Mouse (Mus musculus) spleen, postnatal 10 days (tissue): ENCODE measurements at regions not wholly inside any gene's neighbourhood (a gene's known extent, or its start where the extent isn't known, plus 50 kb on each side); places are given as distances from the start of the nearest gene placed in this dataset.

Experiments used
- DNase-seq, 2 experiments: peaks; one replicate each; pipeline ENCODE4 v3.0.0; 2021 to 2022; ENCODE audit warnings: low spot score in 2 of 2

GRCm38 (mm10) chr17:47177671-47178246, 167.4 kb upstream of the Ubr2 start:
- DNase-seq, result no peak

DNA sequence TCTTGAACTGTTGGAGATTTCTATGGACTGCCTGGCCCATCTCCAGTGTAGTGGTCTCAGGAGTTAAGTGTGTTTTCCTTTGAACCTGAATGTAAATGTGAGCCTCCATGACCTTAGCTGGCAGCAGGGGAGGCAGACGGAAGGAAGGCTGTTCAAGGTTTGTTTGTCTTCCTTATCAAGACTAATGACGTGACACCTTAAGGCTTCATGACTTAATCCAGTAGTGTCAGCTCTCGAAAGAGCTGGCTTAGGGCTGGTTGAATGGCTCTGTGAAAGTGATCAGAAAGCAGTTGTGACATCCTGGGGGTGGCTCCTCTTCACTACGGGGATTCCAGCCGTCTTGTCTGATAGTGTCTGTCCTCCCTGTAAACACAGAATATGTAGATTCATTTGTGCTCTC, 166.0 kb upstream of the Ubr2 start:
- no peak for DNase-seq

GRCm38 (mm10) chr17:47174748-47175215, 164.4 kb upstream of the Ubr2 start:
- DNase-seq, result peak in 1 of 2 experiments; percentile 53

- no peak for DNase-seq
Measured at GRCm38 (mm10) chr17:47171801-47172200, 161.4 kb upstream of the Ubr2 start.

DNA sequence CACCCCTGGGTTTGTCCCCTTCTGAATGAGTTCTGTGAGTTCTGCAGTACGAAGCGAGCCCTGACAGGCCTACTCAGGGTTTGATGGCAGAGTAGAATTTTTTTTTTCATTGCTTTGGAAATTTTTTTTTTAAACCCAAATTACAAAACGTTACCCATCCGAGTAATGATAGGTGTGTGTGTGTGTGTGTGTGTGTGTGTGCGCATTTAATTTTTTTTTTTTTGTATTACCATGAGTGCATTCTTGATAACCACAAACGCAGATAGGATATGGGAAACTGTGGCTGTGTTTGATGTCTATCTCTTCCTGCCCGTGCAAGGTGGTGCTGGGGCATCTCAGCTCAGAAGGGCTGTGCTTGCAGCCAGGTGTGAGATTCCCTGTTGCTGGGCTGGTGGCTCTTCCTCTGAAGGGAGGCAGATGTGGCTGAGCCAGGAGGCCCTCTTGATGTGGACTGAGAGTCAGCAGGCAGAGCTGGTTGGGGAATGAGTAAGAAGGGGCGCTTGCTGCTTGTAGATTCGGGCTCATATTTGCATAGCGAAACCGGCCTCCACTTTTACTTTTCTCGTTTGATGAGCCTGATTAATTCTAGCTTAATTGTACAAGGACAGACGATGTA, 160.7 kb upstream of the Ubr2 start:
- no peak for DNase-seq

DNA sequence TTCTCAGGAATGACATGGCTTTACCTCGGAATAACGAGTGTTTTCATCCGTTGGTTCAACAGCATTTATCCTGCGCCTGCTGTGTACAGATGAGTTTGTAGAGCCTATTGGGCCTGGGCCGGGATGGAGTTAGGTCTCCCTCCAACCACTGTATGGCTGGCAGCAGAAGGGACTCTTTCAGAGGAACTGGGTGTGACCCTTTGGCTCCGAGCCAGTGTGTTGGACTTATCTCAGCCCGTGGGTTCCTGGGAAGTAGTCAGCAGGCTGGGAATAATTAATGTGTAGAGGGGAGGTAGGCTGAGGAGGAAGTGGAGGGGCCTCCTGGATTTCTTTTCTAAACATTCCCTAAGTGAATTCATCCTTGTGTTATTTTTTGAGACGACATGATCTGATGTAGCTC, 157.7 kb upstream of the Ubr2 start:
- DNase-seq, result no peak

GRCm38 (mm10) chr17:47163677-47164340, 153.5 kb upstream of the Ubr2 start:
- no peak for DNase-seq

GRCm38 (mm10) chr17:47162459-47162858, 152.1 kb upstream of the Ubr2 start:
- DNase-seq, result no peak

GRCm38 (mm10) chr17:47156237-47156636, 145.9 kb upstream of the Ubr2 start:
- DNase-seq, result no peak

GRCm38 (mm10) chr17:47151557-47152278, 141.4 kb upstream of the Ubr2 start:
- no peak for DNase-seq

- no peak for DNase-seq
Measured at GRCm38 (mm10) chr17:47151193-47151556, 140.8 kb upstream of the Ubr2 start.

GRCm38 (mm10) chr17:47150636-47151035, 140.3 kb upstream of the Ubr2 start:
- no peak for DNase-seq

- DNase-seq, result no peak
Measured at GRCm38 (mm10) chr17:47149662-47150061, 139.3 kb upstream of the Ubr2 start.

DNA sequence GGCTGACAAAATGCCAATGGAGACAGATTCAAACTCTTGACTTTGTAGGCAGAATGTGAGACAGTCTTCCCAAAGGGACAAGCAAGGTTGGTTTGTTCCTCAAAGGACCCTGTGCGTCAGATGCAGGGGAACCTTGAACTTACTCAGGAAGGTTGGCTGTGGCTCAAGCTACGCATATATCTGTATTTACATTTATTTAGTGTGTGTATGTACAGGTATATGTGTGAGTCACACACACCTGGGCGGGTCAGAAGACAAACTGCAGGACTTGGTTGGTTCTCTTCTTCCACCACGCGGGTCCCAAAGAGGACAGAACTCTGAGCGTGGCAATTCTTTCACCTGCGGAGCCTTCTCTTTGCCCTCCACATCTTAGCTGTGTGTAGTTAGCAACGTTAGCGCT, 138.8 kb upstream of the Ubr2 start:
- DNase-seq, result no peak

DNA sequence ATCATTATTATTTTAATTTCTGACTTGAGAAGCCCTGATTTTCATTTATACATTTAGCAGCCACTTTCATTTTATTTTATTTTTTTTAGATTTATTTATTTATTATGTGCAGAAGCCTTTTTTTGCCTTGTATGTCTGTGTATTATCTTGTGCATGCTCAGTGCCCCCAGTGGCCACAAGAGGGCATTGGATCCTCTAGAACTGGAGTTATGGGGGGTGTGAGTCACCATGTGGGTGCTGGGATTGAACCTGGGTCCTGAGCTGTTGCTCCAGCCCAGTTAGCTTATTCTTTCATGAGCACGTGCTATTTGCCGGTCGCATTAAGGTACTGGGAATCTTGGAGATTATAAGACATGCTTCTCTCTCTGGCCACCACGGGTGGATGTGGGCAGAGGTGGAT, 136.3 kb upstream of the Ubr2 start:
- peak in 1 of 2 experiments; percentile 31 for DNase-seq

- no peak for DNase-seq
Measured at GRCm38 (mm10) chr17:47145590-47145989, 135.2 kb upstream of the Ubr2 start.

DNA sequence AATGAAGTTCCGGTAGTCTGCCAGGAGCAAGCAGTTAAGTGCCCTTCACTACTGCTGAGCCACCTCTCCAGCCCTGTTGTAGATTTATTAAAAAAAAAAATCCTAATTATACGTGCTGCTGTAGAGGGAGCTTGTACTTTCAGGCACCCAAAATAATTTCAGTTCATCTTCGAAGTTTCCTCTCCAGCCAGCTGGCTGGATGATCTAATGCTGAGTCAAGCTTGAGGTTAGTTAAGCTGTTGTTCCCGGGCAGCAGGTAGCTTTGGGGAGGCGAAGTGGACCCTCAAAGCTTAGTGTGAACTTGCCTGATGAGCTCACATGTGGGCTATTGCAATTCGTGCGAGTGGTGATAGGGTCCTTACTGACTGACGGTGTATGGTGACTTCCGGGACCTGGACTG, 134.6 kb upstream of the Ubr2 start:
- no peak for DNase-seq

DNA sequence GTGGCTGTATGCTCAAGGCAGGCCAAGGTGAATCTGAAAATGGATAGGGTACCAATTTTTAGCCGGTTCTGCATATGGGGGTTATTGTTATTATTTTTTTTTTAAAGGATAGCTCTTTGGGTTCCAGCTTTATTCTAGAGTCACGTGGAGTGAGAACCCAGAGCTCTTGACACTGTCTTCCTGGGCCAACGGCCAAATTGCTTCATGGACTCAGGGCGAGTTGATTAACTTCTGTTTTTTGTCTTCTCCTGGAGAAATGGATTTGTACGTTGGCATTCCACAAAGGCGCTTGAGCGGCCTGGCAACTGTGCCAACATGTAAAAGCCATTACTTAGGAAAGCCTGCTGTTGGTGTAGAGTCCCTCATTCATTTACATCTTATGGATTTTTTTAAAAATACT, 134.1 kb upstream of the Ubr2 start:
- DNase-seq, result no peak

DNA sequence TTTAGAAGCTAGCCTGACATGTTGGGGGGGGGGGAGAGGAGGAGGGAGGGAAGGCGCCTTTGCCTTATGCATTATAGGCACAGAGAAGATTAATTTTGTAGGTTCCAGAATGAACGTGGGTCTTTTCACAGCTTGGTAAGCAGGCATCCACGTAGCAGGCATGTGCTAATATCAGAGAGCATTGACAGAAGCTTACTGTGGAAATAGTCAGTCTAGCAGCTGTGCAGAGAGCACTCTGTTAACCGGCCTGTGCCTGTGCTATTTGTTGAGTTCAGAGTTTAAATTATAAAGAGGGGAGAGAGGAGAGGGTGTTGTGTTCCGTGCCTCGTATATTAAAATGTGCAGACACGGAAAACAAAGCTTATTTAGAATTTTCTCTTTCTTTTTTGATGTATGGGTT, 133.5 kb upstream of the Ubr2 start:
- DNase-seq, result no peak

GRCm38 (mm10) chr17:47142885-47143284, 132.5 kb upstream of the Ubr2 start:
- no peak for DNase-seq

DNA sequence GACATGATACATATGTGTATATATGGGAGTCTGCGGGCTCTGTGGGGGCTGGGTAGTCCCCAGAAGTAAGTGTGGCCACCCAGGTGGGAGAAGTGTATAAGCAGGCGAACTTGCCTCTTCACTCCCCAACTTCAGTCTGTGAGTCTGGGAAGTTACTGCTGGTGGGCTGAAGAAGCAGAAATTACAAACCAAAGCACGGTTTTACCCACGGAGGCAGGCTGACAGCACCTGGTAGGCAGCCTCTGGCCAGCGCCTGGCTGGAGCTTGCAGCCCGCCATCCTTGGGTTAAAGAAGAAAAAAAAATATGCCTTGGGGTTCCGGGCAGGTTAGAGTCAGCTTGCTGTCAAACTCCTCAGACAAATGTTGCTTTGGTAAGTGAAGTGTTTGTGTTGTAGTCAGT, 131.9 kb upstream of the Ubr2 start:
- DNase-seq, result no peak

DNA sequence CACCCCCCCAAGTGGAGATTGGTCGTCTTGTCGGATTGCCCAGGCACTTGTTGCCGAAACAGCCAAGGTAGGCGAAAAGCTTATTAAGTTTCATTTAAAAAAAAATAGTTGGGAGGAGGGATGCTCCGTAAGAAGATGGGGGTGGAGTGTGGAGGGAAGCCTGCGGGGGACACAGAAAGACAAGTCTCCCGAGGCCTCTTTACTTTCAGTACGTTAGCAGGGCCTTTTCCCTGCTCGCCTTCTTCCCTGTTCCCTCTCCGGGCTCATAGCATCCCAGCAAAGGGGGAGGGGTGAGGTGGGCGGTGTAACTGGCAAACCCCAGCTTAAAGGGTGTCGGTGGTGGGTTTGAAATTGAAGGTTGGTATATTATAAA, 131.5 kb upstream of the Ubr2 start:
- no peak for DNase-seq
